Mouse (Mus musculus): Measurements from ENCODE around the gene Arhgap24.

DNA sequence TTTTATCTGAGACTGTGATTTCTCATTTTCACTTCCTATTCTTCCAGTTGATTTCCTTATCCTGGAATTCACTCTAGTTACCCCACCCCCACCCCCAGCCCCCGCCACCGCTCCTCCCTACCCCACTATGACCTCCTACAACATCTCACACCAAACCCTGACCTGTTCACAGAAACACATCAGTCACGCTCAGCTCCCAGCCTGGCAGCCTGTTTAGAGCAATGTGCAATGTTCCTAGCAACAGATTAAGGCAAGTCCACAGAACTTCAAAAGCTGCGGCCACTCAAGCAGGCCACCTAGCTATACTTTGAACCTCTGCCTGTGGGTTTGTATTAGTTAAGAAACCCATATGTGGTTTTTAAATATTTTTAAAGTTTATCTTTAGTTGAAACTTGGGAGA, 293.3 kb downstream of the Arhgap24 start:
- no peak for TF ChIP-seq RAD21 (IDR thresholded peaks at IDR 0.05; ENCODE audit: low read depth, low read length)
- no peak for TF ChIP-seq ZC3H11A (IDR thresholded peaks at IDR 0.05; ENCODE audit: low read depth, low read length)
- no peak for TF ChIP-seq ETS1 (conservative IDR thresholded peaks at IDR 0.05; ENCODE audit: low read depth, low read length)
- TF ChIP-seq EP300 (IDR thresholded peaks at IDR 0.05; ENCODE audit: low read length): no peak
